Mouse (Mus musculus): Measurements from ENCODE around the gene Muc3.
"Not testable (repeated sequence)": the region's sequence is repeated elsewhere in the genome, so short reads cannot be mapped to it uniquely, and the experiment has no call there.

The Muc3 gene

GRCm38 (mm10) chr5:137122686-137123193 lies 26.4 kb downstream of the Muc3 start:
- peak; percentile 72 for DNase-seq (ENCODE audit: low spot score)

GRCm38 (mm10) chr5:137121280-137121679 lies 27.8 kb downstream of the Muc3 start:
- DNase-seq (ENCODE audit: low spot score) = no peak

GRCm38 (mm10) chr5:137118878-137119277 lies 30.2 kb downstream of the Muc3 start:
- no peak for DNase-seq (ENCODE audit: low spot score)

- DNase-seq (ENCODE audit: low spot score) = not testable (repeated sequence)
Measured at GRCm38 (mm10) chr5:137117994-137118393, 31.1 kb downstream of the Muc3 start.

- DNase-seq (ENCODE audit: low spot score) = no peak
Measured at GRCm38 (mm10) chr5:137116987-137117386, 32.1 kb downstream of the Muc3 start.

- DNase-seq (ENCODE audit: low spot score) = peak; percentile 69
Measured at GRCm38 (mm10) chr5:137115866-137116847, 33.0 kb downstream of the Muc3 start, which contains the start of gene Trim56. Gene Trim56, minus strand, starts transcription at chr5:137116209.

GRCm38 (mm10) chr5:137114891-137115561 lies 34.1 kb downstream of the Muc3 start:
- DNase-seq (ENCODE audit: low spot score) = no peak

- no peak for DNase-seq (ENCODE audit: low spot score)
Measured at GRCm38 (mm10) chr5:137111542-137112408, 37.3 kb downstream of the Muc3 start.

GRCm38 (mm10) chr5:137110863-137111262 lies 38.3 kb downstream of the Muc3 start:
- no peak for DNase-seq (ENCODE audit: low spot score)

GRCm38 (mm10) chr5:137109941-137110593 lies 39.1 kb downstream of the Muc3 start:
- DNase-seq (ENCODE audit: low spot score) = no peak

GRCm38 (mm10) chr5:137108111-137108510 lies 41.0 kb downstream of the Muc3 start:
- no peak for DNase-seq (ENCODE audit: low spot score)

GRCm38 (mm10) chr5:137107670-137108069 lies 41.5 kb downstream of the Muc3 start:
- DNase-seq (ENCODE audit: low spot score) = no peak

GRCm38 (mm10) chr5:137107024-137107423 lies 42.1 kb downstream of the Muc3 start:
- DNase-seq (ENCODE audit: low spot score) = peak; percentile 82

- DNase-seq (ENCODE audit: low spot score) = no peak
Measured at GRCm38 (mm10) chr5:137106434-137106833, 42.7 kb downstream of the Muc3 start.

- DNase-seq (ENCODE audit: low spot score) = no peak
Measured at GRCm38 (mm10) chr5:137103969-137104368, 45.2 kb downstream of the Muc3 start.

- peak; percentile 51 for DNase-seq (ENCODE audit: low spot score)
Measured at GRCm38 (mm10) chr5:137102575-137103522, 46.3 kb downstream of the Muc3 start.

- no peak for DNase-seq (ENCODE audit: low spot score)
Measured at GRCm38 (mm10) chr5:137102078-137102477, 47.0 kb downstream of the Muc3 start.

GRCm38 (mm10) chr5:137100660-137101059 lies 48.5 kb downstream of the Muc3 start:
- DNase-seq (ENCODE audit: low spot score) = no peak

- no peak for DNase-seq (ENCODE audit: low spot score)
Measured at GRCm38 (mm10) chr5:137098418-137098817, 50.7 kb downstream of the Muc3 start.

GRCm38 (mm10) chr5:137096037-137096436 lies 53.1 kb downstream of the Muc3 start:
- DNase-seq (ENCODE audit: low spot score) = no peak

All from urinary bladder, postnatal 25 days (tissue).